Mouse (Mus musculus) gastrocnemius, postnatal 36 days (tissue): ENCODE measurements at regions not wholly inside any gene's neighbourhood (a gene's known extent, or its start where the extent isn't known, plus 50 kb on each side); places are given as distances from the start of the nearest gene placed in this dataset.

Source experiments
- DNase-seq, 2 experiments: peaks; one replicate each; pipeline ENCODE4 v3.0.0; 2022
- intact Hi-C: fragments of 180-260 bp; cut with DNase I; formaldehyde crosslinking; loops from one replicate; pipeline ENCODE4 v1.15.1; 2025

DNA sequence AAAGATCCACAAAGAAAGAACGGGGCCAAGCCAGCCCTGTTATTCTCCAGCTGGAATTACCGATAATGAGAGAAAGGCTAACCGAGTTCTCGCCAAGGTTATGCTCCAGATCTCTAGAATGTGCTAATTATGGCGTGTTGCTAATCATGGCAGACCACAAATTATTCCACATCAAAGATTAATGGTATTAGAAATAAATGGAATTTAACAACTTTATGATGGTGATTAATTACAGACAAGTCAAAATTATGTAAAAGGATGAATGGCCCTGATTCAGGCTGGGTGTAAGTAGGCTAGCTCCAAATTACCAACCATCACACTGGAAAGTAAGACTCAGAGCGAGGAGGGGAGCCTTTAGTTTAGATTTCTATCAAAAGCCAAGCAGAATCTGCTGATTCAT is 151.0 kb upstream of the Stac start:
- intact Hi-C loops, result no loop called here

DNA sequence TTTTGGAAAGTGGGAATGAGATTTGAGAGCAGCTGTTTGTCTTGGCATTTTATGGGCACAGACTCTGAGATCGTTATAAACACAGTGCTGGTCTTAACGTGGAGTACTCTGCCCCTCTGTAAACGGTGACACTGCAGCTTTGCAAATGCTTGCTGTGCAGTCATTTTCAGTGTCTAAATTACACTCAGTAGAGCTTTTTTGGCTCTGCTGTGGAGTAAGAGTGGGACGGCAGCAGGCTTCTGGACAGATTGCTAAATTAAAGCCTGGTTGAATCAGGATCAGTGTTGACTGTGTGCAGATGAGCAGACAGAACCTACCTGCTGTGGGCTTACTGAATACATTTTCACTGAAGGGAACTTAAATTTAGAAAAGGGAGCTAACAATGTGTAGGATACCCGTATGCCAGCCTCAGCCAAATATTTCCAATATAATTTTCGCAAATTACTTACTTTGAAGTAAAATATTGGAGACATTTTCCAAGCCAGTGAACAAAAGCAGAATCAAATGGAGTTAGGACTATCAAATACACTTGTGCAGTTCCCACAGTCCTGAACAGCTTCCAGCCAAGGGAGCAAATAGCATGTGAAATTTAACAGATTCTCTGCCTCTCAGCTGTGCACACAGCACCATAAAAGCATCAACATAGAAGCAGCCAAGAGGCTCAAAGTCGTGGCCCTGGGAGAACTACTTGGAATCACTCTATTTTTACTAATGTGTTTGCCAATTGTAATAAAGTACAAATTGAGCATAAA is 148.1 kb upstream of the Stac start:
- intact Hi-C loops, result no loop called here
- DNase-seq, result no peak

More for the DNA sequence above, 151.0 kb upstream of the Stac start:
- DNase-seq, result no peak

DNA sequence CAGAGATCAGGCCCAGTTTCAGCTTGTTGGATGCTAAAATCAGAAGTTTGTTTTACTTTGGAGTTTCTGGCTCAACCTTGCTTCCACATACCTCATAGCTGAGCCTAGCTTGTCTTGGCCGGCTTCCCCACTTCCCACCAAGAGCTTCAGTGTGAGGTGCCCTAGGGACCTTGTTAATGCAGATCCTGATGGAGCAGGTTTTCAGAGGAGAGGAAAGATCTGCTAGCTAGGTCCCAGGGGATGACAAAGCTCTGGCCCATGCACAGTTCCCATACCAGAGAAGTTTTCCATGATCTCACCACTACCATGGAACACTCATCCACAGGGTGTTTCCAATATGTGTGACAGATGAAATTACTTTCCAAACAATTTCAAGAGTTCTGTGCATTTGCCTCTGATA is 131.9 kb upstream of the Stac start:
- DNase-seq, result no peak
- intact Hi-C loops, result no loop called here

DNA sequence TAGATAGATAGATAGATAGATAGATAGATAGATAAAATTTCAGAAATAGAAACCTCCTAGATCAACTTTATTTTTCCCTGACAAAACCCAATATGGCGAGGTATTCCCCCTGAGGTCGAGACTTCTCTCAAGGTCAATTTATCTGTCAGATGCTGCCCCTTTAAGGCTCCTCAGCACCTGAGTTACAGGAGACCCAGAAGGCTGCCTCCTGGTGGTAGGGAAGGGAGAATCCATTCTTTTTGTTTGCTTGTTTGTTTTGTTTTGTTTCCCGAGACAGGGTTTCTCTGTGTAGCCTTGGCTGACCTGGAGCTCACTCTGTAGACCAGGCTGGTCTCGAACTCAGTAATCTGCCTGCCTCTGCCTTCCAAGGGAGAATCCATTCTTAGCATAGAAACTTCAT is 127.3 kb upstream of the Stac start:
- DNase-seq, result no peak
- intact Hi-C loops, result no loop called here

DNA sequence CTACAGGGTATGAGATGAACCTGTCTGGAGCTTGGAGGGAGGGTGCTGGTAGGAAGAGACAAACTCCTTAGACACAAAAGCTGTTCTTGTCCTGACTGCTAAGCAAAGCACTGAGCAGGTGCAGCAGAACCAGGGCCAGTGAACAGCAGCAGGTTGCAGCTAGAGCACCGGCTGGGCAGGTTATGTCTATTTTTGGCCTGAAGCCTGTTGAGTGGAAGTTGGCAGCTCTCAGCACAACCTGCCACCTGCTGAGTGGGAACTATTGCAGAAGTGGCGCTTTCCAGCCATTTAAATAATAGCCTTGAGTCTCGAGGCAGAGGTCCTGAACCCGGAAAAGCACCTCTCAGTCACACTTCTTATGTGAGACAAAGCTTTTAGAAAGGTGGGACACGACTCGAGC is 114.8 kb upstream of the Stac start:
- DNase-seq, result no peak
- intact Hi-C loops, result no loop called here

DNA sequence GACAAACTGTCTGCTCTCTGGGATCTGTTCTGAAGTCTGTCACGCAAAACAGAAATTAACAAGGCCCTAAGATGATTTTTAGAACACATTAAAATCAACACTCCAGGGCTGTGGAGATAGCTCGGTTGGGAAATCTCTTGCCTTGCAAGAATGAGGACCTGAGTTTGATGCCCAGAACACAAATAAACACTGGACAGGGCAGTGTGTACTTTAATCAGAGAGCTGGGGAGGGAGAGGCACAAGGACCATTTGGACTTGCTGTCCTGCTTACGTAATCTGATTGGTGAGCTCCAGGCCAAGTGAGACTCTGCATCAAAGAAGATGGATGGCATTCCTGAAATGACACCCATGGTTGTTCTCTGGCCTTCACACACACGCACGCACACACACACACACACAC is 111.2 kb upstream of the Stac start:
- DNase-seq, result no peak
- intact Hi-C loops, result no loop called here

DNA sequence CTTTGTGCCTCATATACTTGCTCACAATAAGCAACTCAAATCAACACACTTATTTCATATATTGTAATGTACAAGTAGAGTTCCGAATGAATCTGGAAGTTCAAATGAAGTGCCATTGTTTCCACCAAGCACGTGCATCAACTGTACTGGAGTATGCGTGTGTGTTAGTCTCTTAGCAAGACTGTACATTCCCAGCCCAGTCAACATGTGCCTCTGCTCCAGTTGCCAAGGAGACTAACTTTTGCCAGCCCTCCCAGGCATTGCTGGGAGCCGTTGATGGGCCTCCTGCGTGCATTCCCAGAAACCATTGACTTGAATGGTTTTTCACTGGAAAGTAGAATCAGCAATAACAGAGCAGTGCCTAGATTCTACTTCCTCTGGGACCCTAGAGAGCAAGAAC is 110.7 kb upstream of the Stac start:
- intact Hi-C loops, result no loop called here
- DNase-seq, result no peak

DNA sequence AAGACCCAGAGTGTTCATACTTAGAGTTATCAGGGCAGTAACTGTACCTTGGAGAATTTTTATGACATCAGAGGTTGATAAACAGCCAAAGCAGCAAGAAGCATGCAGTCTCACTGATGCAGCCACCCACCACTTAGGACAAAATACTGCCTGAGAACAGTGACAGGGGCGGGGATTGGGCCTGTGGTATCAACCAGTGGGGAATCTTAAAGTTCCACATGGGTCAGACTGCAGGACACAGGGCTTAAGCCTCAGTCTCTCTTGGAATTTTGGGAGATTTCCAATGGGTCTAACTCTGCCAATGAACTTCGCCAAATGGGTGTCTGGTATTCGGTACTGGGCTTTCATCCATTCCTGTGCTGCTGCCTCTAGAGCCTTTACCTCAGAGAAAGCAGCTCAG is 88.8 kb upstream of the Stac start:
- intact Hi-C loops, result no loop called here

DNA sequence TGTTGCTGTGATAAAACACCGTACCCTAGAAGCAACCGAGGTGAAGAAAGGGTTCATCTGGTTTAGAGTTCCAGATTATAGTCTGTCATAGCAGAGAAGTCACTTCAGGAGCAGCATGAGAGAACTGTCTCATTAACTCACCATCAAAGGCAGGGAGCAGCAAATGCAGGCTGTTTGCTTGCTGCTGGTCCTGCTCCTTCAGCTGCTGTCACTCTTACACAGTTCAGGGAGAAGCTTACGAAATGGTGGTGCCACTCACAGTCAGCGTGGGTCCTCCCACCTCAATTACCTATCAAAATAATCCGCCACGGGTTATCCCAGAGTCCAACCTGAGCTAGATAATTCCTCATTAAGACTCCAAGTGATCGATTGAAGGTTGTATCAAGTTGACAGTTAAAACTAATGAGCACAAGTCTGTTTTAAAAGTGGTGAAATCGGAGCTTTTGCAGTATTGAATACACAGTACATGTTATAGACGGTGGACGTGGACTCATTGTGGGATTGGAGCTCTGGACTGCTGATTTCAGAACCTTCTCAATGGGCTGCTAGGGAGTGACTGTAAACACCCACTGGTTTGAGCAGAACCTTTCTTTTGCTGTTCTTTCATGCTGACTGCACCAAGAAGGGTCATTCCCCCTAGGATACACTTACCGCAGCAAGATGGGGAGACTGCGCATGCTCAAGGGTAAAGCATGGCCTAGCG is 87.4 kb upstream of the Stac start:
- no peak for DNase-seq
- intact Hi-C loops, result no loop called here

More for the DNA sequence above, 88.8 kb upstream of the Stac start:
- no peak for DNase-seq

DNA sequence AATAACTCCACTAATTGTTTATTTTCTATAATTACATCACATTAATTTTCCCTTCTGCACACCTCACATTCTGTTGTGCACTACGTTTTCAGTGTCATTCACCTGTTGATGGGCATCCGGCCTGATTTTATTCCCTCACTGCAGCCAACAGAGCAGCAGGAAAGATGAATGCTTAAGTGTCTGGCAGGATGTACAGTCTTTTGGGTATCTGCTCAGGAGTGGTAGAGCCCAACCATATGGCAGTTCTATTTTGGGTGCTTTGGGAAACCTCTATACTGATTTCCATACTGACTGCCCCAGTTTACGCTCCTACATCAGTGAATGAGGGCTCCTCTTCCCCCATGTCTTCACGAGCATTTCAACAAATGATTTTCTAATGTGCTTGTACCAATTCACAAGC is 84.1 kb upstream of the Stac start:
- DNase-seq, result no peak
- intact Hi-C loops, result no loop called here

DNA sequence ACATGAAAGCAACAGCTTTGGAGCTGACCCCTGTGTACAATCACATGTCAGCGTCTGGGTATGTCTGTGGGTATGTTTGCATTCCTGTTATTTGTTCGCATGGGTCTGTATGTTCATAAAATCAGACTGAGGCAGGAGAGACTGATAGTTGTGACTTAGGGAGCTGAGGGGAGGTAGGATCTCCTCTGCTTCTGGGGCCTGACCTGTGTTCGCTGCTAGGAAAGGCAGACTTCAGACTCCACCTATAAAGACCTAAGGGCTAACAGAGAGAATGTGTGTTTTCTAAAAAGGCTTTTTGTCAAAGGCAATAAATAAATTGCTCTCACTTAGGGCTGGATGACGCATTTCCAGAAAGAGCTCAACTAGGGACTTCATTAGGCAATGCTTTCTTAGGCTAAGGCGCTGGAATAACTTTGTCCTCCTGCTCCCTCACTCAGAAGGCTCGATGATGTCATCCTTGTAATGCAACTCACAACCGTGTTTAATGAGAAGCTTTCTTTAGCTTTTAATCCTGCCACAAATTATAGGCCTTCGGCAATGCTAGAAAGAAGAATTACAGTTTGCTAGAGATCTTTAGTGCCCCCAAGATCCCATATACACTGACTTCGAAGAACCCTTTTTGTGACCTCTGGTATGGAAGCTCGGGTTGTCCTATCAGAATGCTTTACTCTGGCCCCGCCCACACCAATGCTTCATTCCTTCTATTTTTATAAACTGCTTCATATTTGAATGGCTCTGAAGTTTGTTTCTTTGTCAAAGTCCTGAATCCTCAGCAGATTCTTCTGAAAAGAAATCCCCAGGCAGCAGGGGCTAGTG is 72.7 kb upstream of the Stac start:
- DNase-seq, result no peak
- intact Hi-C loops, result no loop called here

DNA sequence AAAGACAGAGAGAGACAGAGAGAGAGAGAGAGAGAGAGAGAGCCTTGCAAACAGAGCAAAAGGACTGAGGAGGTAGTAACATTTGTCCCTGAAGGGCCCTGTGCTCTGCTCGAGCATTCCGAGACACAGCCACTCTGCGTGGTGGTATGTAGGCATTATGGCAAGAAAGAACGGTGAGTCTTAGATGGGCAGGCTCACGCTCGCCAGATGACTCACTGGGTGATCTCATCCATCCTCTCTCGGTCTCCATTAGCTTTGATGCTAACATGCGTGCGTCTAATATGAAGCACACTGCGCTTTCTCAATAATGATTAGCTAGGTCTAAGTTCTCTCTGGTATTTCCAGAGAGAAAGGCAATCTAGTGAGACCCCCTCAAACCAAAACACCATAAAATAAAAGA is 65.1 kb upstream of the Stac start:
- no peak for DNase-seq
- intact Hi-C loops, result no loop called here

DNA sequence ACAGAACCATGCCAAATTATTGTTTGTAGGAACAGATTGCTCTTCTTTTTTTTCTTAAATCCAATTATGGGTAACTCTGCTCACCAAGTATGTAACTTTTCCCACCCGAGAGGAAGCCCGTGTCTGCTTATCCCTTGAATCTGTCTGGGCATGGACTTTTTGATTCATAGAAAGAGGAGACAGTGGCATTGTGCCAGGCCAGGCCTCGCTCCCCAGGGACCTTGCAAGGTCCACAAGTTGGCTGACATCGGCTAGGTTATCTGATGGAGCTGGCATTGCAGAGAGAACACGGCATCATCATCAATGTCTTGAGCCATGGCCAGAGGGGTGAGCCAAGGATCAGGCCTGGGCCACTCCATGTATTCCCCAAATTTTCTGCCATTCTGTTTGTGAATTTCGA is 56.0 kb upstream of the Stac start:
- intact Hi-C loops, result no loop called here

DNA sequence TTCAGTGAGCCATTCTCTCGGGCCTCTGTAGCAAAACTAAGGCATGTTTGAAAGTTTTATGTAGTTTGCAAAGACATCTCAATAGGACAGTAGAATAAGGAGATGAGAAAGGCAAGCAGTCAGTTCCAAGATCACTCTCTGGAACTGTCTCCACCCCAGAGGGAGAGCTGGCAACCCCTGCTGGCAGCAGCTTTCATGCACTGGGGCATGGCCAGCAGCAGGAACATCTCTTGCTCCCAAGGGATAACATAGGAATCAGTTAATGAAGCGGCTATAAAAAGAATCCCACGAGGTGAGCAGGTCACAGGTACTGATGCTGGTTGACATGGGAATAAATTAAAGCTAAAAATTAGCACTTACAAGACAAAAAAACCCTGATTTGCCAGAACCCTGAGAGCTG is 55.1 kb upstream of the Stac start:
- no peak for DNase-seq
- intact Hi-C loops, result no loop called here

More for the DNA sequence above, 56.0 kb upstream of the Stac start:
- no peak for DNase-seq
